Mouse (Mus musculus): ENCODE results near the gene Fbxo27. TPM values are rescaled to one million over a fixed set of nuclear protein-coding genes. Genes with fewer than 3 reads are reported as not detected.

Fbxo27 gene
- total RNA-seq, 2 experiments from 2014 or later, result 0.52 to 1.3 TPM

- intact Hi-C loops (cut with DNase I), result no loop called here
- no peak for DNase-seq
Measured at GRCm38 (mm10) chr7:28741368-28741708, 48.7 kb downstream of the Fbxo27 start.

GRCm38 (mm10) chr7:28741709-28742438 is 49.2 kb downstream of the Fbxo27 start, which contains the start of the genes Mrps12 and Sars2:
Gene Mrps12 (minus strand): TSS chr7:28741820.
Gene Sars2 (plus strand): TSS chr7:28741992.
- DNase-seq, result peak; percentile 97
- intact Hi-C loops (cut with DNase I), result no loop called here

Other genes with a start within 250 kb of the Fbxo27 start
- 1 to 10 TPM; 2.0 to 2.7 TPM for gene Lrfn1, start 240.9 kb upstream of the Fbxo27 start, total RNA-seq (2021)
- gene Ifnl2, start 182.4 kb upstream of the Fbxo27 start, total RNA-seq (2021), result not detected
- gene Ifnl3, start 170.0 kb upstream of the Fbxo27 start, total RNA-seq (2021), result not detected
- gene Sycn, start 152.0 kb upstream of the Fbxo27 start, total RNA-seq (2021), result not detected
- gene Nccrp1, start 145.6 kb upstream of the Fbxo27 start, total RNA-seq (2021), result not detected
- 10 to 100 TPM; 37.7 to 40.4 TPM for gene Samd4b, start 94.7 kb upstream of the Fbxo27 start, total RNA-seq (2021)
- gene Pak4, start 94.7 kb upstream of the Fbxo27 start, total RNA-seq (2021), result 10 to 100 TPM; 11.2 to 15.6 TPM
- gene Acp7, start 61.5 kb upstream of the Fbxo27 start, total RNA-seq (2021), result not detected
- gene Fbxo17, start 24.0 kb downstream of the Fbxo27 start, total RNA-seq (2021), result 1 to 10 TPM; 1.4 to 1.9 TPM
- gene Mrps12, start 49.0 kb downstream of the Fbxo27 start, total RNA-seq (2021), result 10 to 100 TPM; 53.0 to 54.4 TPM
- 10 to 100 TPM; 15.6 to 16.4 TPM for gene Sars2, start 49.1 kb downstream of the Fbxo27 start, total RNA-seq (2021)
- gene Ccer2, start 63.3 kb downstream of the Fbxo27 start, total RNA-seq (2021), result not detected
- gene Sirt2, start 73.9 kb downstream of the Fbxo27 start, total RNA-seq (2021), result 10 to 100 TPM; 70.7 to 76.3 TPM
- 10 to 100 TPM; 15.4 to 16.1 TPM for gene Nfkbib, start 74.7 kb downstream of the Fbxo27 start, total RNA-seq (2021)
- 1 to 10 TPM; 2.1 to 2.2 TPM for gene Rinl, start 96.1 kb downstream of the Fbxo27 start, total RNA-seq (2021)
- 100 to 1,000 TPM; 423 to 428 TPM for gene Hnrnpl, start 115.7 kb downstream of the Fbxo27 start, total RNA-seq (2021)
- gene Ech1, start 132.4 kb downstream of the Fbxo27 start, total RNA-seq (2021), result 1,000 to 10,000 TPM; 1,137 to 1,217 TPM
- gene Lgals4, start 141.0 kb downstream of the Fbxo27 start, total RNA-seq (2021), result 10 to 100 TPM; 35.0 to 35.8 TPM
- gene Lgals7, start 171.0 kb downstream of the Fbxo27 start, total RNA-seq (2021), result 1 to 10 TPM; 2.2 to 2.8 TPM
- gene Capn12, start 188.6 kb downstream of the Fbxo27 start, total RNA-seq (2021), result under 1 TPM; 0.26 to 0.47 TPM